10 mouse cellular contexts compared by ENCODE assay signal in genomic region chr11:7160637-7161101, GRCm38 (mm10). TPM values are rescaled to one million over a fixed set of nuclear protein-coding genes. Genes with fewer than 3 reads are reported as not detected.
DNase-seq lines count a peak whose midpoint lies in the region; ATAC-seq lines count a peak whose summit lies in the region.
"Had no signal": no experiment of that assay in that cellular context is flagged by ENCODE, and none has a peak within 500 bp of the region (broad histone marks: within the 10 kb centered on the region; RNA-seq: fewer than 3 reads in every experiment).

No protein-coding gene starts in this region.

- no peak overlapping the region for H3K4me3 ChIP-seq in hindbrain, embryonic 15.5 days
- no peak overlapping the region for H3K4me3 ChIP-seq in midbrain, embryonic 12.5 days

- no peak overlapping the region for H3K9ac ChIP-seq in hindbrain, embryonic 15.5 days
- no peak overlapping the region for H3K9ac ChIP-seq in midbrain, embryonic 12.5 days (replicated peaks)

- peak; percentile 58; the same call in 1 of the 2 replicates for ATAC-seq in hindbrain, embryonic 15.5 days (ENCODE audit: low FRiP score, low read depth)
- ATAC-seq in midbrain, embryonic 12.5 days (ENCODE audit: low FRiP score, low read depth), result peak; percentile 73

- no peaks in the 10 kb centered on the region for H3K9me3 ChIP-seq in hindbrain, embryonic 15.5 days
- no peaks in the 10 kb centered on the region for H3K9me3 ChIP-seq in midbrain, embryonic 12.5 days

- H3K27me3 ChIP-seq in hindbrain, embryonic 15.5 days, result no peaks in the 10 kb centered on the region
- H3K27me3 ChIP-seq in midbrain, embryonic 12.5 days, result no peaks in the 10 kb centered on the region

- peaks cover 17% of the 10 kb centered on the region for H3K4me1 ChIP-seq in hindbrain, embryonic 15.5 days (replicated peaks)
- H3K4me1 ChIP-seq in midbrain, embryonic 12.5 days, result peaks cover 13% of the 10 kb centered on the region; the same call in 1 of the 2 replicates

- peak overlapping the region; percentile 66 for H3K27ac ChIP-seq in hindbrain, embryonic 15.5 days (replicated peaks)
- peak overlapping the region; percentile 63 for H3K27ac ChIP-seq in midbrain, embryonic 12.5 days (replicated peaks)

- H3K4me2 ChIP-seq in hindbrain, embryonic 15.5 days, result no peak overlapping the region
- no peak overlapping the region for H3K4me2 ChIP-seq in midbrain, embryonic 12.5 days (replicated peaks)

- 23% methylated on average over 4 of the region's 4 CpGs for WGBS in hindbrain, embryonic 15.5 days
- 22% methylated on average over 4 of the region's 4 CpGs for WGBS in midbrain, embryonic 12.5 days

- peak; percentile 39 for DNase-seq in embryo, embryonic 10 days (ENCODE audit: low spot score)
- DNase-seq in embryo, embryonic 9.5 days (ENCODE audit: extremely low spot score), result no peak
- peak; percentile 53 for DNase-seq in brain, adult 2 months (ENCODE audit: low read depth, low spot score)
- DNase-seq in cerebellum, postnatal 14 days, result no peak
- no peak for DNase-seq in adrenal gland, postnatal 36 days
- DNase-seq in layer of hippocampus, adult 8-10 months (ENCODE audit: low spot score in 2 of 2), result no peak

- peaks cover 6% of the 10 kb centered on the region; the same call in 1 of the 2 replicates for H3K36me3 ChIP-seq in hindbrain, embryonic 15.5 days
- H3K36me3 ChIP-seq in midbrain, embryonic 12.5 days, result no peaks in the 10 kb centered on the region

RNA-seq across cellular contexts. Expression of gene Gm11985, which starts 27.7 kb away (rescaled TPM):
- 0.16 TPM in 1 of 2 replicates, not detected in the other for polyA plus RNA-seq in hindbrain, embryonic 15.5 days (2015; fragmentation: Nextera tagmentation; extraction: Ambion mirVana)
- polyA plus RNA-seq in midbrain, embryonic 12.5 days (2016; fragmentation: Nextera tagmentation; extraction: Ambion mirVana), result not detected in 2 replicates
- not detected for total RNA-seq in adrenal gland, postnatal 36 days (2021)
- total RNA-seq in layer of hippocampus, adult 8-10 months (2022), result not detected
- total RNA-seq: megakaryocyte-erythroid progenitor cell, adult 5-6 weeks had no signal
- polyA plus RNA-seq: gonadal fat pad, adult 2 months had no signal

RNA-seq across cellular contexts. Expression of gene Igfbp1, which starts 36.9 kb away (rescaled TPM):
- polyA plus RNA-seq in hindbrain, embryonic 15.5 days (2015; fragmentation: Nextera tagmentation; extraction: Ambion mirVana), result 0.13 and 0.20 TPM in 2 replicates
- polyA plus RNA-seq in midbrain, embryonic 12.5 days (2016; fragmentation: Nextera tagmentation; extraction: Ambion mirVana), result 0.15 and 0.25 TPM in 2 replicates
- under 1 TPM in 1 of 2 experiments, not detected in 1; 0.46 TPM for total RNA-seq in adrenal gland, postnatal 36 days (2021)
- not detected for total RNA-seq in layer of hippocampus, adult 8-10 months (2022)
- total RNA-seq: megakaryocyte-erythroid progenitor cell, adult 5-6 weeks had no signal

RNA-seq across cellular contexts. Expression of gene Igfbp3, which starts 53.1 kb away (rescaled TPM):
- polyA plus RNA-seq in hindbrain, embryonic 15.5 days (2015; fragmentation: Nextera tagmentation; extraction: Ambion mirVana), result 18.4 and 19.9 TPM in 2 replicates
- polyA plus RNA-seq in midbrain, embryonic 12.5 days (2016; fragmentation: Nextera tagmentation; extraction: Ambion mirVana), result 7.6 and 8.3 TPM in 2 replicates
- 10 to 100 TPM; 58.6 to 75.0 TPM for total RNA-seq in adrenal gland, postnatal 36 days (2021)
- total RNA-seq in layer of hippocampus, adult 8-10 months (2022), result 10 to 100 TPM; 10.3 to 14.5 (median 11.6) TPM
- total RNA-seq: megakaryocyte-erythroid progenitor cell, adult 5-6 weeks had no signal

Comparison
In these comparisons a context has a peak if more than half of its experiments do, and no peak if none do; other contexts are left out.
1. DNase-seq: peak in embryo, embryonic 10 days (single experiment) and brain, adult 2 months (single experiment); none in embryo, embryonic 9.5 days (single experiment), cerebellum, postnatal 14 days (0 of 2), adrenal gland, postnatal 36 days (0 of 2) and layer of hippocampus, adult 8-10 months (0 of 2).